Mouse (Mus musculus): ENCODE measurements around the gene Rbfox1.

The Rbfox1 gene

DNA sequence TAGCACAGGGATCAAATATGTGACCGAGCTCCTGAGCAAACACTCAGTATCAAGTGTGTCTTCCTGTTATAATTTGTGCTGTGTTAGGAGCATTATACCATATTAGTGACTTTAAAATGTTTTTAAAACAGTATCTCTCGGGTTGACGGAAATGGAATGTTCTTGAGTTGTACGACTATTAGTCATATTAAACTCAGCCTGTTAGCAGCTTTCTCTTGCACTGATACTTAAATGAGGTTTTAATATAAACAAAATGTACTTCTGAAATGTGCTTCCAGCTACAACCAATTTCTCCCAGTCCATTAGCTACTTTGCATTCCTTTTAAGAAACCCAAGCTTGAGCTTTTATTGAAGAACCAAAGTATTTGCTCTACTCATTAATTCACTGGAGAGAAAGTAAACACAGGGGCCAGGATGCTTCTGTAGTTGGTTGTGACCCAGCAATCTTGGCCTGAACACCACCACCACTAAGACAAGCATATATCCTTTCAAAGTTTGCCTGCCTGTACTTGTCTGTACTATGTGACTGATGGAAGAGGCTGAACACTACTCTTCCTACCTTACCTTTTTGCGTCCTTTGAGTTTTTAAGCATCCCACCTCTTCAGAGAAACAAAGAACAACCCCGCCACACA, 944.9 kb downstream of the Rbfox1 start:
- DNase-seq (ENCODE audit: low spot score in 2 of 2), result no peak

DNA sequence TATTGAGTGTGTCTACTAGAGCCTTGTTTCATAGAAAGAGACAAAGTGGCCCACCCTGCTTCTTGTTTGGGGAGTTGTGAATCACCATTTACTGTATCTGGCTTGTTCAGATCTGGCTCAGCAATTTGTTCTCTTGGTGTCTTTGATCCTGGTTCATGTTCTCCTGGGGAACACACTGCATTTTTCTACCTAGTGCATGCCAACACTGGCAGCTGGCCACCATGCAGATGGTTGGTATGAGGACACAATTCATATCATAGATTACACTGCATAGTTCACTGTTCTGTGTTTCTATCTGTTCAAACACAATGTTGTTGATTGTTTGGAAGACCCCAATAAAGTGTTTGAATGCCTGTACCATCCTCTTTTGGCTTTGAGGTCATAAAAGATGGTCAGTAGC, 948.3 kb downstream of the Rbfox1 start:
- DNase-seq (ENCODE audit: low spot score in 2 of 2), result no peak

DNA sequence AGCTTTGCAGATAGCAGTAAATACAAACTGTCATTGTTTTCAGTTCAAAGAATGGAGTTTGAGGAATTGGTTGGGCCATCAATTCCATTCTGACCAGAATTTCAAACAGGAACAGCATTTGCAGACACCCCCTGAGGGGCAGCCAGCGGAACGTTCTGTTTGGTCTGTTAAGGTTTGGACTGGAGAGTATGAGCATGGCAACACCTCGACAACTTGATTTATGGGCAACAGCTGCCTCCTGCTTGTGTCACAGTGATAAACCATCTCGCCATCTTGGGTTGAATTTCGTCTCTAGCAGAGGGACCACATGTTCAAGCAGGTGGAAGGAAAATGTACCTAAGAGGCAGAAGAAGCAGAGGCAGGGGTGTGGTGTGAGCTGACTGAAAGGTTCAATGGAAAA, 949.9 kb downstream of the Rbfox1 start:
- DNase-seq (ENCODE audit: low spot score in 2 of 2), result no peak

DNA sequence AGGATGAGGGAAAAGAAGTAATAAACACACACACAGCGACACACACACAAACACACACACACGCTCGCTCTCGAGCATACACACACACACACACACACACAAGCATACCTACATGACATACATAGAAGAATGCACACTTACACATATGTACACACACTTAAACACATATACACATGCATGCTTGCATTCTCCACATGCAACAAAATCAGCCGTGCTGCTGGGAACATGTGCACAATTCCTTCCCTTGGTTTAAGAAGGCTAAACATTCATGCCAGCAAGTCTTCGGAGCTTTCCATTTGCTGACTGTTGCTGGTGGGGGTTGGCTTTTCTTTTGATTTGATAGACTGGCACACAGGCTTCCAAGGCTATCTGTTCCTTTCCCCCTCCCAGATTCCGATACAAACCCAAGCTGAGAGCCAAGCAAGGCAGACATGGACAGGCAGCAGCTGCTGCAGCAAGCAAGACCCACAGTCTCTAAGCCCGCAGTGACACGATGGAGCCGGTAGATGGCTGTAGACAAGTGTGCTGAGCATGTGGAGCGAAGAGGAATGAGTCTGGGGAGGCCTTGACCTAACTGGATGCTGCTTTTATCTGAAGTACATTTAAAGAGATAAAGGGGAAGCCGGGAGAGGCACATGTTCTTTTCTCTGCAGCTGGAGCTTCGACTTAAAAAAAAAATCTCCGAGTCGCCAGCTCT, 954.3 kb downstream of the Rbfox1 start:
- peak; percentile 57 to 69 for DNase-seq (ENCODE audit: low spot score in 2 of 2)

DNA sequence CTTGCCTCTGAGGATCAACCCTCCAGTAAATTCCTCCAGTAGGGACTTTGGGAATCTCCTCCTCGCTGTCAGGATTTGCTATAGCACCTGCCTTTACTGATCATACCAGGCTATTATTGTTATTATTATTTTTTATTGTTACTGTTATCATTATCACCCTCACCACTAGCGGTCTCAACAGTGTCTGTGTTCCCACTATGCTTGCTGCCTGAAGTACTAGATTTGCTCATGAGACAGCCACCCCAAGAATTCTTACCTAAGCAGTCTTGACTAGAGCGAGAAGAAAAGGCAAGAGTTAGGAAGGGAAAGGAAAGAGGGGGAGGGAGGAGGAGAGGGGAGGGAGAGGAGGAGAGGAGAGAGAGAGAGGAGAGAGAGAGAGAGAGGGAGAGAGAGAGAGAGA, 954.9 kb downstream of the Rbfox1 start:
- no peak for DNase-seq (ENCODE audit: low spot score in 2 of 2)

DNA sequence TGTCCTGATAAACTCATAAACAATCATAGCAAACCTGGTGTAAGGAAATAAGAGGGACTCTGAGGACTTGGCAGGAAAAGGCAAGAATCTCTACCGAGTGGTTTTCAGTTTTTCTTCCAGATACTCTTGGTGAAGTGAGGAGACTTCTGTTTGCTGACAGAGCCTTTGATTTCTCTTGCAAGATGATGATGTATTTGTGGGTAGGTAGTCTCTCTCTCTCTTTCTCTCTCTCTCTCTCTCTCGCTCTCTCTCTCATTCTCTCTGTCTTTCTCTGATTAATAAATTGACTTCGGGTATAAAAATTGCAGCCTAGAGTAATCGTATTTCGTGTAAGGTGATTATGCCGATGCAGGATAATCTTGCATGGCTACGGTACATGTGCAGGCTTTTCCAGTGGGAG, 955.3 kb downstream of the Rbfox1 start:
- DNase-seq (ENCODE audit: low spot score in 2 of 2), result no peak

DNA sequence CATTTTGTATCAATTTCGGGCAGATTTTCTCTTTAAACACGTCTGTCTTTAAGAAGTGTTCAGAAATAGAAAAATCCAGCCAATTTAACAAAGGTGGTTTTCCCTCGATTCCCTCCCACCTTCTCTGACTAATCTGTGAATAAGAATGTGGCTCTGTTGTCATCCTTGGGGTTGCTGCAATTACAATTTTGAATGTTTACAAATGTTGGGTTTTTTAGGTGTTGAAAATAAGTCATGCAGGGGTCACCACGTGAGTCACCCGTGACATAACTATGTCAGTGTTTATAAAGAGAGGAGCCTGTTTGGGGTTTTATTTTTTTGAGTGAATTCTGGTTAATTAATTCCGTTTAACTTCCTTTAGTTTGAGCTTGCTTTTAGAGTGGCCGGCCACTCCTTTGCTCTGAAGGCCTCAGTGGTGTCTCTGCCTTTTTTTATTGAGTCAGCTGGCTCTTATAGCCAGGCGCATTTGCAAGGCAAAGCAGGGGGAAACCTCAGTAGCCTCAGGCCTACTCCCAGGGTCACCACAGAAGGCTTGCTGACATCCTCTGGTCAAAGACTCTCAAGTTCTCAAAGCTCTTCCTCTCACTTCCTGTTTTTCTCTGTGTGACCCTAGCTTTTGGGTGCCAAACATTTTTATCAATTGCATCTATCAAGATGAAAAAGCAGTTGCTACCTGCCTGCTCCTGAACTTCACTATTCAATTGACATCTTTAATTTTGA, 957.1 kb downstream of the Rbfox1 start:
- DNase-seq (ENCODE audit: low spot score in 2 of 2), result no peak

DNA sequence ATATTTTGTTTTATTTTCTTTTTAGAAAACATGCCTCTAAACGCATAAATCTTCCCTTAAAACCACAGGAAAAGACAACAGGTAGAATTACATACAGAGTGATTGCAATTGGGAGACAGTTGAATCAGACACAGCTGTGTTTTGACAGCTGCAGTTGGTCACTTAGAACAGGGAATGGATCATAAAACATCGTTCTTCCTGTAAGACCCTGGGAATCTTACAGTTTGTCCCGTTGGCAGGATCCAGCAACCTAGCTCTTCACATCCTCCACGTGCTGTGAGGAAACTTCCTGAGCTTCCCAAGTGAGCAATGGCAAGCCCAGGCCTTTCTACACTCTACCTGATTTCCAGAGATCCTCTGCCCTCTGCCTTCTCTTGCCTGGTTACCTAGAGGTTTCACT, 959.5 kb downstream of the Rbfox1 start:
- no peak for DNase-seq (ENCODE audit: low spot score in 2 of 2)

DNA sequence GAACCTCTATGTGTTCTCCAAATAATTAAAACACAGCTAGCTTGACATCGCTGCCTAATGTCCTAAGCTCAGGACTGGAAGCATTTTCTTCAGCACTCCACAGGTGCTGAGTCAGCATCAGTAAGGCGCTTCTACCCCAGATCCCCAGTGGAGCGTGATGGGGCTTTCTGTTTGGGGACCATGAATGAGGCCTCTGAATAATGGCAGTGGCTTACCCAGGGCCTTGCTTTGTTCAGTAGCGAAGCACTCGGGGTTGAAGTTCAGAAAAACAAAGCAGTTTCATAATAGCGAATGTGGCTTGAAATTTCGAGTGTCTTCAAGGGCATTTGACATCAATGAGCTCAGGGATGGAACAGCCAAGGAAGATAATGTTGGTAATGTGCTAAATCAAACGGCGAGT, 966.2 kb downstream of the Rbfox1 start:
- no peak for DNase-seq (ENCODE audit: low spot score in 2 of 2)

DNA sequence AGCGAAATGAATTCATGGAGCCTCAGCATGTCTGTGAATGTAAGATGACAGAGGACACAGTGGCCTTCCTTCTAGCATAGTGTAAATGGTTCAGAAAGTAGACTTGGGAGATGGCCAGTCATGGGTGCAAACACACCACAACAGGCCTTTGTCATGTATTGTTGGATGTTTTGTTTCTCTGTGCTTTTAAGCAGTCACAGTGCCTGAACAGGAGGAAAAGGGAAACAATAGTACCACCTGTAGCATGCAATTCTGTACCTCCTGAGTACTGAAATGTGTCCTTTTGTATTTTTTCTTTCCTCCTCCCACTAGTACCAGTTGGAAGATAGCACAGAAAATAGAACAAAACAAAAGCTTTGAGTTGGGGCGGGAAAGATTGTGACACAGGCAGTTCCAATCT, 968.6 kb downstream of the Rbfox1 start:
- no peak for DNase-seq (ENCODE audit: low spot score in 2 of 2)

DNA sequence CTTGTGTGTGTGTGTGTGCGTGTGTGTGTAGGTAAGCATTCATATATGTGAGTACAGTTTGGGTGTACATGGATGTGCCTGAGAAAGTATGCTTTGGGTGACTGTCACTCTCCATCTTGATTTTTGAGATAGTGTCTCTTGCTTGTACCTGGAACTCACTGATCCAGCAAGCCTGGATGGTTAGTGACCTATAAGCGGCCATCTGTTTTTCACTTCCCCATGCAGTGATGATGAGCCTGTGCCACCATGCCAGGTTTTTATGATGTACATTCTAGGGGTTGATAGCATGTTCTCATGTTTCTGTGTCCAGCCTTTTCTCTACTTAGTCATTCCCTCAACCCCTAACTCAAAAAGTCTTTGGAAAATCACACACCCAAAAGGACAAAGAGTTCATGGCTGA, 976.5 kb downstream of the Rbfox1 start:
- DNase-seq (ENCODE audit: low spot score in 2 of 2), result no peak

DNA sequence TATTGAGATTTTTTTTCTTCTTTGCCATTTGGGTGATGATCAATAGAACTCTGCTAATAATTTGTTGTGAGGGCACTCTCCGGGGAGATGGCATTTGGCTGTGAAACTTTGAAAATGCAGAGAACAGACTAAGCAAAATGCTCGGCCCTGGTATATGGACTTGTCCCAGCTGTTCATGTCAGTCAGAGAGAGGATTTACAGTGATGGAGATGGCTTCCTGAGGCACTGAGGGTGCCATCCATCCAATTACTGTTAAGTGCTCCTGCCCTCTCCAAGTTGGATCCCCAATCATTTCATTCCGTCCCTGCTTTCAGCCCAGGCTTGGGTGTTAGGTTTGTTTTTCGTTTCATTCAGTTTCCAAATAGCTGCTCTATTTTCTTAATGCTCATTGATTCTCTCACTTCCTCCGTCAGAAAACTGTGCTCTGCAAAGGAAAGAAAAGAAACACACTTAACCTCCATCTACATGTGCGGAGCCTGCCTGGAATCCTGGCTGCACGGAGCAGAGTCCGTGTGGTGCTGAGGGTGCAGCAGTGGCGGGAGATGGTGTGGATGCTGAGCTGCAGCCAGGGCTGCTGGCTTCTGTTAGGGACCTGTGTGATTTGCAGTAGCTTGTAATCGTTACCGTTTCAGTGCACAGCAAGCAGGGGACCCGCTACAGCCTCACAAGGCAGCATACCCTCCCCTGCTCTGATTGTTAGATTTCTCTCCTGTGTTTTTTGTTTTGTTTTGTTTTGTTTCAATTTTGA, 997.7 kb downstream of the Rbfox1 start:
- DNase-seq (ENCODE audit: low spot score in 2 of 2), result no peak

DNA sequence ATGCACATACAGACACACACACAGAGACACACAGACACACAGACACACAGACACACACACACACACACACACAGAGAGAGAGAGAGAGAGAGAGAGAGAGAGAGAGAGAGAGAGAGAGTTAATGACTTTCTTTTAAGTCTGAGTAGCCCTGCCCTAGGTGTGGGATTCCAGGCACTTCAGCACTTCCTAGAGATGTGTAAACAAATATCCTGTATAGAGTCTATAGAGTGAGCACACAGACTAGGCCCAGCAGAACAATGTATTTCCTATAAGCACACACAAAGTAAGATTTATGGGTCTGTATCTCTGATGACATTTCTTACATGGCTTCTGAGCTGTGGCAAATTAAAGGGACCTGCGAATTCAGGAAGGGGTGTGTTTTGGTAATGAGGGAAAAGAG, 998.6 kb downstream of the Rbfox1 start:
- no peak for DNase-seq (ENCODE audit: low spot score in 2 of 2)

DNA sequence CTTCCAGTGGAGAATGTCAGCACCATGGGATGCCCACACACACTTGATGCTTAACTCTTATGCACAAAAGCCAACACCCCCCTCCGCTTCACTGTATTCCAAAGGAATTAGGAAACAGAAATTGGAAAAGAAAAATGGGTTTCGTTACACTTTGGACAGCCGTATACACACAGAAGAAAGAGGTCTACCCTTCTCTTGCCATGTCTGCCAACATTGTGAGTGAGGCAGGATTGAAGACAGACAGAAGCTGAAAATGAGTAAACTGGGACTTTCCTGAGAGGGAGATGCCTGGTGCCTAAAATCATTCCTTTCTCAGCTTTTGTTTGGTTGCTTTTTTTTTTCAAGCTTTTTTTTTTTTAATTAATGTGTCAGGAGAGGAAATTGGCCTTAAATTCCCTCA, 1000.5 kb downstream of the Rbfox1 start:
- DNase-seq (ENCODE audit: low spot score in 2 of 2), result no peak

DNA sequence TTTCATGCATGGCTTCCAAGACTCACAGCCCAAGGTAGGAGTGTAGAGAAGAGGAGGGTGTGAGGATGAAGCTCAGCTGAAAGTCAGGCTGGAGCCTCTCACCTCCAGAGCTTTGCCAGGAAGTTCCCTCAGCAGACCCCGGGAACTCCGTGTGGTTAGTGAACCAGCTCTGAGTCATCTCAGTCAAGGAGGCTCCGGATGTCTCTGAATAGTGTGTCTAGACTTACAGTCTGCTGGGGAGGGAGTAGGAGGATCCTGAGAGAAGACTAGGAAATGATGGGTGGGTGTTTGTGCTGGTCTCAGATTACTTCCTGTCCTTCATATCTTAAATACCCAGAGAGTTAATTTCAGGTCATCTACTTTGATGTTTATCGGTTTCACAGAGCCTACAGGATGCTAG, 1004.1 kb downstream of the Rbfox1 start:
- DNase-seq (ENCODE audit: low spot score in 2 of 2), result no peak

DNA sequence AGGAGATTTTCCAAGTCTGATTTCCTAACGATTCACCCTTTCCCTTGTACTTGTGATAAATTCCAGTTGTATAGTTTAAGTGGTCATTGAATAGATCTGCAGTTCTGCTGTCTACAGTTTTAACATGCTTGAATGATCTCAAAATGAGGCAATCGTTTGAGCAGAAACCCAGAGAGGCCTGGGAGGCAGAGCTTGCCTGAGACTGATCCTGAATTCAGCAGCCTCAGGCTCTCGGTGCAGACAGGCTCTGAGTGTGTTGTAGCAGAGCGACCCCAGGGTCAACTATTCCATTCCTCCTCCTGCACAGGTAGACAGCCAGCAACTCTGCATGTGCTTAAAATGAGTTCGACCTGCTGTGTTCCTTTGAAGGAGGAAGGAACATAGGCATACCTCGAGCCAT, 1012.6 kb downstream of the Rbfox1 start:
- no peak for DNase-seq (ENCODE audit: low spot score in 2 of 2)

DNA sequence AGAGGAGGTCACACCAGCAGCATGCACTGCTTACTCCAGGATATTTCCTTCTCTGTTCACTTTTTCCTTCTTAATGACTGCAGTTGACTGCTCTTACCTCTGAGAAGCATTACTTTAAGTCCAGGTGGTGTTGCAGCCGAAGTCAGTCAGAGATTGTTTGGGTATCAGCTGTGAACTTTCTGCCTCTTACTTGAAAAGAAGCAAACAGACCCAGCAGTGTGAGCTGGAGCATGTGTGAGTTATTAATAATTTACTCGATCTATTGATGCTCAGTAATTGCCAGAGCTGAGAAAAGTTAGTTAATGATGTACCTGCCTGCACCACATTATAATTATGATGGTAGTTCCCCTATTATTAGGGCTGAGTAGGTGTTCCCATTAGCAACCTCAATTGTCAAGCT, 1014.9 kb downstream of the Rbfox1 start:
- no peak for DNase-seq (ENCODE audit: low spot score in 2 of 2)

DNA sequence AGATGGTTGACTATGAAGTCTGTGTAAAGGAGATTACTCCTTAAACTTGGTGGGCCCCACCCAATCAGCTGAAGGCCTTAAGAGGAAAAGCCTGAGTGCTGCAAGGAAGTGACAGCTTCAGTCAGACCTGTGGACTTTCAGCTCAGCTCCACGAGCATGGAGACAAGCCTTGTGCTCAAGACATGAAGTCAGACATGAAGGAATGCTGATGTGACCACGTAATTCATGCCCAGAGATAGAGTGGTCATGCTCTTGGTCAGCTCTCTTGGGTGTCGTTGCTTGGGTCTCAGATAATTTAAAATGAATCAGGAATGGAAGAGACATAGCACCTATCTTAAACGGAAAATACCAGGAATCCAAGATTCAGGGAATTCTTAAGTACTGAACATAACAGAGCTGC, 1019.8 kb downstream of the Rbfox1 start:
- no peak for DNase-seq (ENCODE audit: low spot score in 2 of 2)

DNA sequence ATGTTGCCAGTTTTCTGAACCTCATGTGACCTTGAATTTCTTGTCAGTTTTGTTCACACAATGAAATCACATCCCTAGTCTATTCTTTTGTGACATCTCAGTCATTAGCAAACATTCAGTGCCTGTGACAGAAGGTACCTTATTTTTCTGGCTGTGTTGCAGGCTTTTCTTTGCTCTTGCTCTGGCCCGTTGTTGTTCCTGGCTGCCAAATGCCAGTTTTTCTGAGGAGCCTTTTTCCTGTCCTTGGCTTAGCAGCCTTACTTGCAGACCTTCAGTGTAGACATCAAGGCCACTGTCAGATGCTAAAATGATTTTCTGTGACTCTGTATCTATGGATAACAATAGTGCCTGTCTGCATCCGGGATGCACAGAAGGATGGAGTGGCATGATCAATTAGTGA, 1020.8 kb downstream of the Rbfox1 start:
- DNase-seq (ENCODE audit: low spot score in 2 of 2), result no peak

DNA sequence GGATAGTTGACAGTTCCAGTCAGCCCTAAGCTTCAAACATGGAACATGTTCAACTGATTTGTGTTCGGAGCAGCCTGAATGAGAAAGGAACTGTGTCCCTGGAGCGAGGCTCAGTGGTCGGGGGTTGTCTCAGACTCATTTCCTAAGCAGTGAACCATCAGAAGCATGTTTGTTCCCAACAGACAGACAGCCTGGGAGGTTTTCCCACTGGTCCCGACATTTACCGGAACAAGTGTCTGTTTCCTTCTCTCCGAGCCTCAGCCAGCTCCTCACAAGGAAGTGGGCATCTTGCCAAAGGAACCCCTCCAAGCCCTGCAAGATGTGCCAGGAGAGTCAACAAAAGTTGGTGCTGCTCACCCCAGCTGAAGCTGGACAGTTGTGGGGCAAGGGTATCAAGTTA, 1022.4 kb downstream of the Rbfox1 start:
- no peak for DNase-seq (ENCODE audit: low spot score in 2 of 2)

DNA sequence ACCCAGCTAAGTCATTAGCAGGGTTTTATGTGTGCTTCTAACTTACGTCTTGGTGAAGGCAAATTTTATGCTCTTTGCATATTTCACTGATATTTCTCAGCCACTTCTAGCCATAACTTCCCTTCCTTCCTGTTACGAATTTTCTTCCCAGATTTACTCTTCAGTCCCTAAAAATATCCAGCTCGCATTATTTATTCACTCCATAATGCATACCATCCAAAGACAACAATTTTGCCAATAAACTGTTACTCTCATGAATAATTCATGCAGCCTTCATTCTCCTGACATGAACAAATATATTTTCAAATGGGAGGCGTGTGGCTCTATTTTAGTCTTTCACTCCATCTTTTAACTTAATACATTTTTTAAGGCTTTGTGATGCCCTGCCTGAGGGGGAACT, 1029.4 kb downstream of the Rbfox1 start:
- DNase-seq (ENCODE audit: low spot score in 2 of 2), result no peak

DNA sequence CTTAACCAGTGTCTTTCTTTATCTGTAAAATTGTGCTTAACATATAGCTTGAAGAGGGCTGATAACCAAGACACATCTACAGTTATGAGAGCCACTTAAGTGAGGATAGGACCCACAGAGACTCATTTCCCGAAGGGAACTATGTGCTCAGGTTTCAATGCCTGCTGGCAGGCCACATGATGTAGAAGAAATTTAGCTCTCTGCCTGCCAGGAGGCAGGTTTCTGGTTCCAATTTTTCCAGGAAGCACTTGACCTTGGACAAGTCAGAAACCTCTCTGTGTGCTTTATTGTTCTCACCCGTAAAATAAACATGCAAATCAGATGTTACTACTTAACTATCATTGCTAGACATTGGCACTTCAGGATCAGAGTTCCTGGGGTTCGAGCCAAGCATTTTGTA, 1033.5 kb downstream of the Rbfox1 start:
- DNase-seq (ENCODE audit: low spot score in 2 of 2), result no peak

DNA sequence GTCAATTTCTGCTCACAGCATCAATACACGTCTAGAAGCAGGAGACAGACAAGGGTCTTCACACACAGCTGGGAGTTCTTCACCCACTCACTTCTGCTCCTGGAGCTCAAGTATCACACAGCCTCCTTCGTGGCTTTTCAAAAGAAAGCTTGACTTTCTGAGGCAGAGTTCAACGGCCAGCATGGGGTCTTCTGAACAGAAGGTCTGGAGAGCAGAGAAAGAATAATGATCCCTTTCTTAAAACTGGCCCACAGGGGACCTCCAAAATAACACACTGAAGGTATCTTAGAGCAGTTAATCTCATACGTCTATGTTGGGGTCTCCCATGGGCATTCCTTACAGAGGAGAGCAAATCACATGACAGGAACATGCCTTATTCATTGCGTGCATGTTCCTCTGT, 1034.5 kb downstream of the Rbfox1 start:
- DNase-seq (ENCODE audit: low spot score in 2 of 2), result no peak
